8 mouse cellular contexts compared by ENCODE assay signal in genomic region chr9:124281912-124282686, GRCm38 (mm10). TPM values are rescaled to one million over a fixed set of nuclear protein-coding genes. Genes with fewer than 3 reads are reported as not detected.
A peak's percentile ranks its signal among the peaks of the same experiment; 100 is the strongest.
DNase-seq lines count a peak whose midpoint lies in the region; ATAC-seq lines count a peak whose summit lies in the region.

No protein-coding gene starts in this region.

- intact Hi-C loops in gastrocnemius, postnatal 14 days (cut with DNase I; ENCODE audit: low total_unique reads), result no loop called here
- intact Hi-C loops in left cerebral cortex, postnatal 10 days (cut with DNase I), result no loop called here

- DNase-seq in adipocyte (ENCODE audit: low spot score), result peak; percentile 90
- DNase-seq in embryo, embryonic 10 days (ENCODE audit: low spot score), result peak; percentile 94
- DNase-seq in gastrocnemius, postnatal 14 days, result peak; percentile 79
- DNase-seq in left cerebral cortex, postnatal 10 days (ENCODE audit: extremely low spot score in 1 of 2, low spot score in 2 of 2), result peak; percentile 87 to 88
- DNase-seq in right cerebral cortex, postnatal 25 days, result peak; percentile 85
- peak; percentile 76 to 80 for DNase-seq in urinary bladder, postnatal 4 days (ENCODE audit: low spot score in 2 of 2)

- ATAC-seq in inflammation-experienced regulatory T-cells, adult 6 months, result peak; percentile 100
- ATAC-seq in megakaryocyte-erythroid progenitor cell, adult 5-6 weeks (replicated peaks; ENCODE audit: low FRiP score, low TSS enrichment, poor library complexity, severe bottlenecking), result peak; percentile 98

RNA-seq across cellular contexts. Expression of gene 2010315B03Rik, which starts 30.4 kb away (rescaled TPM):
- total RNA-seq in gastrocnemius, postnatal 14 days (2021), result 10 to 100 TPM in 1 of 2 experiments, 1 to 10 TPM in 1; 9.0 to 11.1 TPM
- polyA plus RNA-seq in inflammation-experienced regulatory T-cells, adult 6 months (2017; shearing (Covaris generic)), result 10 to 100 TPM; 23.3 to 29.3 (median 26.4) TPM
- total RNA-seq in left cerebral cortex, postnatal 10 days (2021), result 10 to 100 TPM; 15.6 to 18.2 TPM
- total RNA-seq in megakaryocyte-erythroid progenitor cell, adult 5-6 weeks (2014; fragmentation: Nextera tagmentation), result 10.1 and 18.4 TPM in 2 replicates
- total RNA-seq in megakaryocyte-erythroid progenitor cell, adult 5-6 weeks (2017), result 11.7 and 25.2 TPM in 2 replicates

Comparison
In these comparisons a context has a peak if more than half of its experiments do, and no peak if none do; other contexts are left out.
1. Peak in every context shown above with its lines: DNase-seq and ATAC-seq.